Mouse (Mus musculus) erythroblast, embryonic 14.5 days (primary cell): ENCODE measurements around the gene Kif12.

ENCODE experiments used
- GATA1 ChIP-seq: IDR thresholded peaks from 2 replicates; pipeline ENCODE4 v1.6.1; 2012; ENCODE audit warnings: low read length, inconsistent platforms, mixed read lengths
- TAL1 ChIP-seq: IDR thresholded peaks from 3 replicates; pipeline ENCODE4 v1.6.1; 2012; ENCODE audit warnings: low read length, inconsistent platforms, mixed read lengths

- TF ChIP-seq GATA1 (no peak), TAL1 (no peak)
Measured at GRCm38 (mm10) chr4:63215993-63216531, 44.1 kb upstream of the Kif12 start.
